Mouse (Mus musculus): ENCODE results near the gene Lpcat3. TPM values are rescaled to one million over a fixed set of nuclear protein-coding genes. Genes with fewer than 3 reads are reported as not detected.

Gene Lpcat3
- total RNA-seq, 2 experiments from 2014 or later, result 42.3 to 45.3 TPM

Small RNAs within 50 kb of the gene (microRNA-seq; reads per million reads assigned to microRNA genes)
- gene Mir141 (1.1 to 1.4 reads per million in 2 experiments), gene Mir200c (26.3 to 28.3 reads per million in 2 experiments)

Other genes with a start within 250 kb of the Lpcat3 start
- gene Pex5, start 248.0 kb upstream of the Lpcat3 start, total RNA-seq (2021), result 10 to 100 TPM; 61.7 to 66.1 TPM
- gene Clstn3, start 198.2 kb upstream of the Lpcat3 start, total RNA-seq (2021), result 100 to 1,000 TPM; 283 to 312 TPM
- under 1 TPM; 0.12 to 0.28 TPM for gene C1rl, start 169.9 kb upstream of the Lpcat3 start, total RNA-seq (2021)
- gene C1ra, start 150.6 kb upstream of the Lpcat3 start, total RNA-seq (2021), result 1 to 10 TPM in 1 of 2 experiments, under 1 TPM in 1; 0.91 to 1.3 TPM
- 1 to 10 TPM; 1.7 to 2.2 TPM for gene C1s1, start 120.7 kb upstream of the Lpcat3 start, total RNA-seq (2021)
- not detected for gene C1rb, start 92.7 kb upstream of the Lpcat3 start, total RNA-seq (2021)
- gene C1s2, start 26.9 kb upstream of the Lpcat3 start, total RNA-seq (2021), result under 1 TPM; 0.23 to 0.29 TPM
- 10 to 100 TPM; 50.7 to 51.1 TPM for gene Emg1, start 49.2 kb downstream of the Lpcat3 start, total RNA-seq (2021)
- 100 to 1,000 TPM; 138 to 141 TPM for gene Phb2, start 49.3 kb downstream of the Lpcat3 start, total RNA-seq (2021)
- 1 to 10 TPM; 3.8 to 5.7 TPM for gene Ptpn6, start 75.7 kb downstream of the Lpcat3 start, total RNA-seq (2021)
- gene Grcc10, start 78.3 kb downstream of the Lpcat3 start, total RNA-seq (2021), result 100 to 1,000 TPM; 297 to 325 TPM
- gene Gm45234, start 93.0 kb downstream of the Lpcat3 start, total RNA-seq (2021), result 1 to 10 TPM in 1 of 2 experiments, not detected in 1; 1.3 TPM
- gene Atn1, start 93.5 kb downstream of the Lpcat3 start, total RNA-seq (2021), result 100 to 1,000 TPM; 147 to 149 TPM
- 100 to 1,000 TPM; 667 to 671 TPM for gene Eno2, start 106.6 kb downstream of the Lpcat3 start, total RNA-seq (2021)
- 1 to 10 TPM; 1.6 to 3.4 TPM for gene Lrrc23, start 116.7 kb downstream of the Lpcat3 start, total RNA-seq (2021)
- gene Spsb2, start 145.6 kb downstream of the Lpcat3 start, total RNA-seq (2021), result 1 to 10 TPM; 5.7 to 6.7 TPM
- gene Tpi1, start 151.3 kb downstream of the Lpcat3 start, total RNA-seq (2021), result 100 to 1,000 TPM; 578 to 579 TPM
- 100 to 1,000 TPM; 180 to 183 TPM for gene Usp5, start 166.5 kb downstream of the Lpcat3 start, total RNA-seq (2021)
- gene Cdca3, start 166.5 kb downstream of the Lpcat3 start, total RNA-seq (2021), result 1 to 10 TPM; 2.0 to 3.4 TPM
- under 1 TPM in 1 of 2 experiments, not detected in 1; 0.21 TPM for gene Gnb3, start 177.2 kb downstream of the Lpcat3 start, total RNA-seq (2021)
- 10 to 100 TPM; 24.7 to 24.8 TPM for gene P3h3, start 194.7 kb downstream of the Lpcat3 start, total RNA-seq (2021)
- 100 to 1,000 TPM; 180 to 193 TPM for gene Gpr162, start 201.0 kb downstream of the Lpcat3 start, total RNA-seq (2021)
- under 1 TPM; 0.29 to 0.58 TPM for gene Cd4, start 225.2 kb downstream of the Lpcat3 start, total RNA-seq (2021)
- 1 to 10 TPM; 2.6 to 3.0 TPM for gene Lag3, start 248.7 kb downstream of the Lpcat3 start, total RNA-seq (2021)

Data from layer of hippocampus, postnatal 14 days (tissue).